9 mouse cellular contexts compared by ENCODE assay signal in genomic region chr16:65664787-65665186, GRCm38 (mm10).
DNase-seq lines count a peak whose midpoint lies in the region; ATAC-seq lines count a peak whose summit lies in the region.
"Had no signal": no experiment of that assay in that cellular context is flagged by ENCODE, and none has a peak within 500 bp of the region (broad histone marks: within the 10 kb centered on the region; RNA-seq: fewer than 3 reads in every experiment).

No protein-coding gene starts in this region.

- H3K4me2 ChIP-seq in midbrain, embryonic 15.5 days, result no peak overlapping the region
- H3K4me2 ChIP-seq in embryonic facial prominence, embryonic 12.5 days (replicated peaks), result no peak overlapping the region
- H3K4me2 ChIP-seq in kidney, embryonic 15.5 days, result no peak overlapping the region

- no peaks in the 10 kb centered on the region for H3K36me3 ChIP-seq in midbrain, embryonic 10.5 days
- no peaks in the 10 kb centered on the region for H3K36me3 ChIP-seq in midbrain, embryonic 15.5 days (replicated peaks)
- H3K36me3 ChIP-seq in embryonic facial prominence, embryonic 12.5 days, result no peaks in the 10 kb centered on the region
- H3K36me3 ChIP-seq in kidney, embryonic 15.5 days, result no peaks in the 10 kb centered on the region

- no peaks in the 10 kb centered on the region for H3K4me1 ChIP-seq in midbrain, embryonic 10.5 days
- no peaks in the 10 kb centered on the region for H3K4me1 ChIP-seq in midbrain, embryonic 15.5 days
- H3K4me1 ChIP-seq in embryonic facial prominence, embryonic 12.5 days, result no peaks in the 10 kb centered on the region
- no peaks in the 10 kb centered on the region for H3K4me1 ChIP-seq in kidney, embryonic 15.5 days

- H3K4me3 ChIP-seq in midbrain, embryonic 10.5 days, result no peak overlapping the region
- no peak overlapping the region for H3K4me3 ChIP-seq in midbrain, embryonic 15.5 days
- H3K4me3 ChIP-seq in embryonic facial prominence, embryonic 12.5 days, result no peak overlapping the region
- no peak overlapping the region for H3K4me3 ChIP-seq in kidney, embryonic 15.5 days (replicated peaks)
- H3K4me3 ChIP-seq: erythroblast, embryonic 14.5 days had no signal

- peak; percentile 23 for DNase-seq in midbrain, embryonic 10.5 days (ENCODE audit: low spot score)
- peak; percentile 77 for DNase-seq in ZHBTc4 (ENCODE audit: low read depth, low spot score)
- DNase-seq in thymus, postnatal 4 days, result peak; percentile 22
- no peak for DNase-seq in right cerebral cortex, postnatal 36 days (ENCODE audit: low spot score in 2 of 2)

- 69% methylated on average over 3 of the region's 3 CpGs for WGBS in midbrain, embryonic 10.5 days
- 63% methylated on average over 3 of the region's 3 CpGs for WGBS in midbrain, embryonic 15.5 days
- WGBS in embryonic facial prominence, embryonic 12.5 days, result 63% methylated on average over 3 of the region's 3 CpGs
- WGBS in kidney, embryonic 15.5 days, result 64% methylated on average over 3 of the region's 3 CpGs

- no peak for ATAC-seq in midbrain, embryonic 15.5 days (replicated peaks)
- ATAC-seq in embryonic facial prominence, embryonic 12.5 days (ENCODE audit: insufficient number of reproducible peaks, insufficient read depth, low FRiP score, low TSS enrichment), result 0 out of 2 replicates have a peak, but pooled peaks have one; percentile 52
- ATAC-seq in kidney, embryonic 15.5 days (replicated peaks; ENCODE audit: low FRiP score), result 0 out of 2 replicates have a peak, but pooled peaks have one; percentile 52
- peak; percentile 95 for ATAC-seq in megakaryocyte, adult 5-6 weeks (ENCODE audit: poor library complexity, severe bottlenecking)

- H3K9ac ChIP-seq in midbrain, embryonic 15.5 days, result no peak overlapping the region
- no peak overlapping the region for H3K9ac ChIP-seq in embryonic facial prominence, embryonic 12.5 days
- H3K9ac ChIP-seq in kidney, embryonic 15.5 days, result no peak overlapping the region

- H3K9me3 ChIP-seq in midbrain, embryonic 10.5 days (replicated peaks), result no peaks in the 10 kb centered on the region
- H3K9me3 ChIP-seq in midbrain, embryonic 15.5 days, result no peaks in the 10 kb centered on the region
- H3K9me3 ChIP-seq in embryonic facial prominence, embryonic 12.5 days, result no peaks in the 10 kb centered on the region
- H3K9me3 ChIP-seq in kidney, embryonic 15.5 days (replicated peaks), result no peaks in the 10 kb centered on the region

- H3K27me3 ChIP-seq in midbrain, embryonic 10.5 days (ENCODE audit: low read depth, poor library complexity, severe bottlenecking), result no peaks in the 10 kb centered on the region
- no peaks in the 10 kb centered on the region for H3K27me3 ChIP-seq in midbrain, embryonic 15.5 days (replicated peaks)
- no peaks in the 10 kb centered on the region for H3K27me3 ChIP-seq in embryonic facial prominence, embryonic 12.5 days
- H3K27me3 ChIP-seq in kidney, embryonic 15.5 days, result no peaks in the 10 kb centered on the region

- H3K27ac ChIP-seq in midbrain, embryonic 10.5 days (replicated peaks), result no peak overlapping the region
- H3K27ac ChIP-seq in midbrain, embryonic 15.5 days, result no peak overlapping the region
- H3K27ac ChIP-seq in embryonic facial prominence, embryonic 12.5 days, result no peak overlapping the region
- no peak overlapping the region for H3K27ac ChIP-seq in kidney, embryonic 15.5 days

Comparison
In these comparisons a context has a peak if more than half of its experiments do, and no peak if none do; other contexts are left out.
1. DNase-seq: peak in midbrain, embryonic 10.5 days (single experiment), ZHBTc4 (single experiment) and thymus, postnatal 4 days (single experiment); none in right cerebral cortex, postnatal 36 days (0 of 2).